Mouse (Mus musculus) stomach, embryonic 15.5 days (tissue): ENCODE data around the gene Cd8a. TPM values are rescaled to one million over a fixed set of nuclear protein-coding genes. Genes with fewer than 3 reads are reported as not detected.

Experiments used
- ATAC-seq: fragments of 200-750 bp; cut with Nextera tagmentation; 2 replicates; pipeline ENCODE4 v1.8.0; 2017; ENCODE audit warnings: low read depth, moderate number of reproducible peaks, moderate TSS enrichment; ENCODE audit not compliant: insufficient read depth, low FRiP score
- H3K27ac ChIP-seq: fragments of 300-500 bp; sonication (generic); 2 replicates; pipeline ENCODE4 v1.5.1; 2015; ENCODE audit warnings: mild to moderate bottlenecking, inconsistent platforms
- H3K27me3 ChIP-seq: fragments of 300-500 bp; sonication (generic); replicated peaks from 2 replicates; pipeline ENCODE4 v1.6.1; 2015; ENCODE audit warnings: inconsistent platforms
- H3K36me3 ChIP-seq: fragments of 300-500 bp; sonication (generic); 2 replicates; pipeline ENCODE4 v1.6.1; 2015; ENCODE audit warnings: inconsistent platforms
- H3K4me1 ChIP-seq: fragments of 300-500 bp; sonication (generic); 2 replicates; pipeline ENCODE4 v1.6.1; 2015; ENCODE audit warnings: inconsistent platforms
- H3K4me2 ChIP-seq: fragments of 300-500 bp; sonication (generic); 2 replicates; pipeline ENCODE4 v1.6.1; 2015; ENCODE audit warnings: mild to moderate bottlenecking, inconsistent platforms
- H3K4me3 ChIP-seq: fragments of 300-500 bp; sonication (generic); replicated peaks from 2 replicates; pipeline ENCODE4 v1.5.1; 2015; ENCODE audit warnings: inconsistent platforms
- H3K9ac ChIP-seq: fragments of 300-500 bp; sonication (generic); 2 replicates; pipeline ENCODE4 v1.6.1; 2015; ENCODE audit warnings: inconsistent platforms
- H3K9me3 ChIP-seq: fragments of 300-500 bp; sonication (generic); 2 replicates; pipeline ENCODE4 v1.6.1; 2016; ENCODE audit warnings: inconsistent platforms
- WGBS: fragments of 180-500 bp; shearing (Covaris S2); methylation state at CpG from one replicate; pipeline ENCODE4 v1.1.7; 2015; 5-methylcytosine and 5-hydroxymethylcytosine counted together
- polyA plus RNA-seq: library from polyadenylated mRNA; unstranded; fragments of >200 nt; fragmentation: Nextera tagmentation; extraction: Ambion mirVana; gene quantifications from 2 replicates; pipeline ENCODE4 v1.2.1, GENCODE M21; 2015

Gene Cd8a
- polyA plus RNA-seq, 1 experiment from 2014 or later: 0.09 TPM

DNA sequence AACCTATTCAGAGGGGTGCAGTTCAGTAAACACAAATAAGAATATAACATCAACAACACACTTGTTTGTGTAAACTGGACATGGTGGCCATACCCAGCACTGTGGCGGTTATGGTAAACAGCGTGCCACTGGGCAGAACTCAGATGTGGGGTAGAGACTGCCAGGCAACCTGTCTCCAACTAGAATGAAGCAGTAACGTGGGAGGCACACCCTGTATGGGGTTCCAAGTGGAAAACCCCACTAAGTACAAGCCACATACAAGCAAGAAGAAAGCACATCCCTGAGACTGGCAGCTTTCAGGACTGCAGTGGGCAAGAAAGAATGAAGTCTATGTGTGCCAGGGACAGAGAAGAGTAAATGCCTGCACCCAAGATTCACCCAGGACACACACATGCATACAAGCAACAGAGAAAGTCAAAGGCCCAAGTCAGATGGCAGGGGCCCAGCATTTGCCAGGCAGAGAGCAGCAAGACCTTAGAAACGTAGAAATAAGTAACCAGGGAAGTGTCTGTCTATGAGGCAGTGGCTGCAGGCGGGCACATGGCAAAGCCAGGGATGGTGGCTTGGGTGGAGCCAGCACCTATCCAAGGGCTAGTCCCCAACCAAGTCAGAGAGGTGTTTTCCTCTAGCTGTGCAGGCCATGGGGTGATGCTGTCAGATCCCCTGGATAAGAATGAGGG is 1.0 kb upstream of the Cd8a start:
- WGBS: 87% methylated on average over 5 of the region's 5 CpGs
- H3K9ac ChIP-seq: no peak overlapping the region
- no peak overlapping the region for H3K4me2 ChIP-seq
- H3K4me1 ChIP-seq: no peaks in the 10 kb centered on the region
- no peak overlapping the region for H3K27ac ChIP-seq
- no peaks in the 10 kb centered on the region for H3K9me3 ChIP-seq
- H3K36me3 ChIP-seq: no peaks in the 10 kb centered on the region
- ATAC-seq: no peak
- no peak overlapping the region for H3K4me3 ChIP-seq
- H3K27me3 ChIP-seq: no peaks in the 10 kb centered on the region

GRCm38 (mm10) chr6:71374311-71374829 is 1.1 kb downstream of the Cd8a start:
- Histone ChIP-seq H3K4me2 (no peak overlapping the region), H3K4me1 (no peaks in the 10 kb centered on the region), H3K27me3 (no peaks in the 10 kb centered on the region), H3K9ac (no peak overlapping the region), H3K27ac (no peak overlapping the region), H3K9me3 (no peaks in the 10 kb centered on the region), H3K4me3 (no peak overlapping the region), H3K36me3 (no peaks in the 10 kb centered on the region)
- no peak for ATAC-seq
- 87% methylated on average over 19 of the region's 19 CpGs for WGBS

DNA sequence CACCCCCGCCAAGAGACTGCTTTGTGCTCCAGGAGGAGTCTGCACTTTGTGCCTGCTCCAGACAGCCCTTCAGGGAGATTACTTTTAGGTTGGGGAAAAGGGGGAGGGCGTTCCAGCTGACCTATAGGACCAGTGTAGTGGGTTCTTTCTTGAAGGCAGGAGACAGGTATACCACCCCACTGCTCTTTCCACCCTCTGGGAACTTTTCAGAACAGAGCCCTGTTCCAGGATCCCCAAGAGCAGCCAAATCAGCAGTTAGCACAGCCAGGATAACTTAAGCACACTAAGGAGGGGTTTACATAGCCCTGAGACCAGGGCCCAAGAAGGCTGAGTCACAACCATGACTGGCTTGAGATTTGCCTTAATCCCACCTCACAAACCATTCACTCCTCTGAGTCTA is 1.7 kb downstream of the Cd8a start:
- H3K27me3 ChIP-seq: no peaks in the 10 kb centered on the region
- H3K27ac ChIP-seq: no peak overlapping the region
- WGBS: 73% methylated on average over 2 of the region's 2 CpGs
- no peak overlapping the region for H3K4me3 ChIP-seq
- no peak overlapping the region for H3K4me2 ChIP-seq
- no peaks in the 10 kb centered on the region for H3K4me1 ChIP-seq
- no peak for ATAC-seq
- no peaks in the 10 kb centered on the region for H3K36me3 ChIP-seq
- H3K9me3 ChIP-seq: no peaks in the 10 kb centered on the region
- no peak overlapping the region for H3K9ac ChIP-seq

GRCm38 (mm10) chr6:71376711-71377110 is 3.5 kb downstream of the Cd8a start:
- H3K36me3 ChIP-seq: no peaks in the 10 kb centered on the region

DNA sequence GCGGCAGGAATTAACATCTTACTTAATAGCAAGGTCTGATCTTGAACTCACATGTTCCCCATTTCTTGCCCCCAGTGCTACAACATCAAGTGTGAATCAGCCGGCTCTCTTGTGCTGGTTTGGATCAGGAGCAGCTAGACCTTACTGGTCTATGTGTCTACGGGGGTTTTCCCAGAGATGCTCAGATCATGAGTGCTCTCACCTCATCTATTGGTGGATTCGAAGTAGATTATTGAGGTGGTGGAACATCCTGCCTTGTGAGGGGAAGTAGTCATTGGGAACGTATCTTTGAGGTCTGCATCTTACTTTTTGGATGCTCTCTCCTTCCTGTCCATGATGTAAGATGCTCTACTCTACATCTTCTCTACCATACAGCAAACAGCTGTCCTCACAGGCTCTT is 8.4 kb downstream of the Cd8a start:
- Histone ChIP-seq H3K4me1 (no peaks in the 10 kb centered on the region), H3K9ac (no peak overlapping the region), H3K4me3 (no peak overlapping the region), H3K36me3 (no peaks in the 10 kb centered on the region), H3K9me3 (no peaks in the 10 kb centered on the region), H3K27me3 (no peaks in the 10 kb centered on the region), H3K27ac (no peak overlapping the region), H3K4me2 (no peak overlapping the region)
- no peak for ATAC-seq
- 85% methylated on average over 5 of the region's 5 CpGs for WGBS

More at GRCm38 (mm10) chr6:71376711-71377110, 3.5 kb downstream of the Cd8a start:
- Histone ChIP-seq H3K27ac (no peak overlapping the region), H3K4me2 (no peak overlapping the region), H3K9ac (no peak overlapping the region), H3K27me3 (no peaks in the 10 kb centered on the region), H3K4me1 (no peaks in the 10 kb centered on the region), H3K9me3 (no peaks in the 10 kb centered on the region), H3K4me3 (no peak overlapping the region)
- no peak for ATAC-seq
- WGBS: 96% methylated on average over 13 of the region's 13 CpGs

- no peaks in the 10 kb centered on the region for H3K9me3 ChIP-seq
- no peak overlapping the region for H3K27ac ChIP-seq
- peaks cover 10% of the 10 kb centered on the region for H3K36me3 ChIP-seq
- ATAC-seq: no peak
- no peak overlapping the region for H3K9ac ChIP-seq
- H3K4me3 ChIP-seq: no peak overlapping the region
- no peaks in the 10 kb centered on the region for H3K27me3 ChIP-seq
- H3K4me1 ChIP-seq: no peaks in the 10 kb centered on the region
- H3K4me2 ChIP-seq: no peak overlapping the region
- 93% methylated on average over 2 of the region's 2 CpGs for WGBS
Observed at GRCm38 (mm10) chr6:71390496-71390895, 17.3 kb downstream of the Cd8a start.

DNA sequence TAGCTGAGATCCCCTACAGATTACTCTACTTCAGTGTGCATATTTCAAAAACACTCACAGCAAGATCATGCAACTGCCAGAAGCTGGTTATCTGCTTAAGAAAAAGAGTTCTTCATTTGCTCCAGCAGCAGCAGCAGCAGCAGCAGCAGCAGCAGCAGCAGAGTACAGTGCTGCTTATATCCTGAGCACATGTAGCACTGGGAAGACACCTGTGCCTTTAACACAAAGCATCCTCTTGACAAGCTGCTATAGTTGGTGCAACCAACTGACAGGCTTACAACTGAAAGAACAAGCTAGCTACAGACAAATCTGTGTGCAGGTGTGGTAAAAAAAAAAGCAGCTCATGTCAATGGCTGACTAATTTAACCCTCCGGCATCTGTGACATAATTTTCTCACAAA is 22.8 kb downstream of the Cd8a start:
- WGBS: 95% methylated on average over 1 of the region's 1 CpGs
- Histone ChIP-seq H3K4me2 (no peak overlapping the region), H3K36me3 (peaks cover 10% of the 10 kb centered on the region)

GRCm38 (mm10) chr6:71396761-71397160 is 23.5 kb downstream of the Cd8a start:
- ATAC-seq: no peak
- peaks cover 6% of the 10 kb centered on the region for H3K36me3 ChIP-seq
- H3K9me3 ChIP-seq: no peaks in the 10 kb centered on the region
- no peaks in the 10 kb centered on the region for H3K4me1 ChIP-seq
- H3K4me2 ChIP-seq: no peak overlapping the region
- no peak overlapping the region for H3K27ac ChIP-seq
- H3K4me3 ChIP-seq: no peak overlapping the region
- 89% methylated on average over 6 of the region's 6 CpGs for WGBS
- H3K27me3 ChIP-seq: no peaks in the 10 kb centered on the region
- H3K9ac ChIP-seq: no peak overlapping the region

More for the DNA sequence above, 22.8 kb downstream of the Cd8a start:
- no peak overlapping the region for H3K9ac ChIP-seq
- H3K4me3 ChIP-seq: no peak overlapping the region
- ATAC-seq: no peak
- H3K27me3 ChIP-seq: no peaks in the 10 kb centered on the region
- no peaks in the 10 kb centered on the region for H3K4me1 ChIP-seq
- no peak overlapping the region for H3K27ac ChIP-seq
- H3K9me3 ChIP-seq: no peaks in the 10 kb centered on the region

DNA sequence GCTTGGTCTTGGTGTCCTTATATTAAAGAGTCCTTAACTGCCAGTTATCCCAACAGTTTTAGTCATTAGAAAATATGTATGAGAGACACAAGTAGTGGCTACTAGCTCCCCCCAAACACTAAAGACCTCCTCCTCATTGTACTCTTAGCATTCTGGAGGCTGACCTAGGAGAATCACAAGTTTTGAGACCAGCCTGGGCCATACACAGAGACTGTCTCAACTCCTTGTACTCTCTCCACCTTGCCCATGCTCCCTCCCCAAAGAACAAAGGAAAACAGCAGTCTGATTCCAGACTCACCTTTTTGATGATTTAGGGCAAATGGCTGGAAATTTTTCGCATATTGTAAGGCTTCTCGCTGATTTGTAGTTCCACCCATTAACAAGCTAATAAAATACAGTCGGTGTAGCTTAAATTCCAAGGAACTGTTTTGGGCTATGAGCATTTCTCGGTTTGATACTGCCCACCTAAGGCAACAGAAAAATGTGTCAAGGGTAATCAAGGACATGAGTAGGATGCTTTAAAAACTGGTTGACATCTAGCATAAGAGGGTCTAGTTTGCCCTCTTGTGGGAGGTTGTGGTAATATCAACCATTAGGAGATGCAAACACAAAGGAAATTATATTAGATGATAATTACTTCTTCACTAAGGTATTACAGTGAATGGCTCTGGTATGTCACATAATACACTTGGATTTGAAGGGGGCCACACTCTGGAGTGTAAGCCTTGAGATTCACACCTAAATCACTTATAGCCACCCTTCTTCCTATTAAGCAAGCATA is 25.8 kb downstream of the Cd8a start:
- no peak overlapping the region for H3K4me2 ChIP-seq
- H3K27me3 ChIP-seq: no peaks in the 10 kb centered on the region
- H3K27ac ChIP-seq: no peak overlapping the region
- no peak for ATAC-seq
- H3K9ac ChIP-seq: no peak overlapping the region
- H3K4me3 ChIP-seq: no peak overlapping the region
- H3K36me3 ChIP-seq: peaks cover 3% of the 10 kb centered on the region; the same call in 1 of the 2 replicates
- H3K4me1 ChIP-seq: no peaks in the 10 kb centered on the region
- WGBS: 79% methylated on average over 4 of the region's 4 CpGs
- H3K9me3 ChIP-seq: no peaks in the 10 kb centered on the region

DNA sequence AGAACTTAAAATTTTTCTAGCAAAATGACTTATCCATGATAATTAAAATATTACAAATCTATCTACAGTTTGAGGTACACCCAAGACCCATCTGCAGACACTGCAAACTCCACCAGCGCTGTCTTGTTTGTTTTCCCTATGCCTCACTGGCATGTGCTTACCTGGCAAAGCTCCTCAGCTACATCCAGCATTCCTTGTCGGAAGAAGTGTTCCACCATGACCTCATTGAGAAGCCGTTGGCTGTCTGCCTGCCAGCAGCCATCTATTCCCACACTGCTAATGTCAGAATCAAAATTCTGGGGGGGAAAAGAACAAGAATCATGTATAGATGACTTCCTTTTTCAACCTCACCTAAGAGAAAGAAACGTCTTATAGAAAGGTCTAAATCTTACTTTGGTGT is 41.4 kb downstream of the Cd8a start:
- H3K4me1 ChIP-seq: no peaks in the 10 kb centered on the region
- H3K36me3 ChIP-seq: no peaks in the 10 kb centered on the region
- no peaks in the 10 kb centered on the region for H3K27me3 ChIP-seq
- no peak overlapping the region for H3K4me2 ChIP-seq
- no peak overlapping the region for H3K4me3 ChIP-seq
- ATAC-seq: no peak
- no peak overlapping the region for H3K27ac ChIP-seq
- H3K9me3 ChIP-seq: no peaks in the 10 kb centered on the region
- no peak overlapping the region for H3K9ac ChIP-seq
- WGBS: 72% methylated on average over 4 of the region's 4 CpGs

DNA sequence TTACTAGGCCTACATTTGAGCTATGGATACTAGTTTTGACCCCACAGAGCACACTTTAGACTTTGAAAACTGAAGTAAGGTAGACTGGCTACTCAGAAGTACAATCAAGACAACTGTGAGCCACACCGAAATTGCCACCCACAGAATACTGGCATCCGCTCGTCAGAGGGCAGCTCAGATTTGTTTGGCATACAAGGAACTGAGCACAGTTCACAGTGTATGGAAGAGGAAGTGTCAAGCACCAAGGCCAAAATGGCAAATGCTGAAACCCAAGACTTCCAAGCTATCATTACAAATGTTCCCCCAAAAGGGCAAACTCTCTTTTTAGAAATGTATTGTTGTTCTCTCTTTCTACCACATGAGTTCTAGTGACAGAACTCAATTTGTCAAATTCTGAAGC is 42.2 kb downstream of the Cd8a start:
- Histone ChIP-seq H3K4me1 (no peaks in the 10 kb centered on the region), H3K9me3 (no peaks in the 10 kb centered on the region), H3K4me2 (no peak overlapping the region), H3K27me3 (no peaks in the 10 kb centered on the region), H3K27ac (no peak overlapping the region), H3K36me3 (no peaks in the 10 kb centered on the region), H3K4me3 (no peak overlapping the region), H3K9ac (no peak overlapping the region)
- no peak for ATAC-seq
- 73% methylated on average over 3 of the region's 3 CpGs for WGBS

- Histone ChIP-seq H3K4me2 (no peak overlapping the region), H3K9ac (no peak overlapping the region), H3K9me3 (no peaks in the 10 kb centered on the region), H3K36me3 (no peaks in the 10 kb centered on the region), H3K4me3 (no peak overlapping the region), H3K27ac (no peak overlapping the region), H3K27me3 (no peaks in the 10 kb centered on the region), H3K4me1 (no peaks in the 10 kb centered on the region)
- 84% methylated on average over 3 of the region's 3 CpGs for WGBS
- no peak for ATAC-seq
Observed at GRCm38 (mm10) chr6:71418874-71419273, 45.6 kb downstream of the Cd8a start.
